Mouse (Mus musculus) adrenal gland, adult 18-20 months (tissue): ENCODE measurements around the gene Adamts2. TPM values are rescaled to one million over a fixed set of nuclear protein-coding genes. Genes with fewer than 3 reads are reported as not detected.
A peak's percentile ranks its signal among the peaks of the same experiment; 100 is the strongest.

ENCODE experiments used
- DNase-seq, 2 experiments: peaks; one replicate each; pipeline ENCODE4 v3.0.0; 2021 to 2022; ENCODE audit warnings: low spot score in 2 of 2
- total RNA-seq, 2 experiments: library from RNA; stranded (reverse); gene quantifications; 1 replicate in 1 of 2; 2 replicates in 1 of 2; pipeline ENCODE4 v1.2.3; 2021

Gene Adamts2
- total RNA-seq, 2 experiments from 2014 or later: 3.2 to 9.9 TPM

- DNase-seq: no peak
Observed at GRCm38 (mm10) chr11:50670881-50671280, 69.0 kb downstream of the Adamts2 start.

DNA sequence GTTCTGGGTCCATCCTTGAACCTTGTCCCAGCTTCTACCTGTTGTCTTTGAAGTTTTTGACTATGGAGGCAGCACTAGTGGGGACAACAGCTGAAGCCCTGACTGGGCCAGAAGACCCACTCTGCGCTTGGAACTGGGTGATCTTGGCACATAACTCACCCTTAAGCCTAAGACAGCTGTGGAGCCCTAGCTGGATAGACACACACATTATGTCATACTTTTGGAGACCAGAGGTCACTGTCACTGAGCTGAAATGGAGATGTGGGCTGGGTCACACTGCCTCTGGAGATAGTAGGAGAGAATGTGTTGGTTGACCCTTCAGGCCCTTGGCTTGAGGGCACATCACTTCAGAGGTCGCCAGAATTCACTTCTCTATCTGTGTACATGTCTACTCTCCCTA lies 69.5 kb downstream of the Adamts2 start:
- no peak for DNase-seq

GRCm38 (mm10) chr11:50671820-50672310 lies 70.0 kb downstream of the Adamts2 start:
- no peak for DNase-seq

DNA sequence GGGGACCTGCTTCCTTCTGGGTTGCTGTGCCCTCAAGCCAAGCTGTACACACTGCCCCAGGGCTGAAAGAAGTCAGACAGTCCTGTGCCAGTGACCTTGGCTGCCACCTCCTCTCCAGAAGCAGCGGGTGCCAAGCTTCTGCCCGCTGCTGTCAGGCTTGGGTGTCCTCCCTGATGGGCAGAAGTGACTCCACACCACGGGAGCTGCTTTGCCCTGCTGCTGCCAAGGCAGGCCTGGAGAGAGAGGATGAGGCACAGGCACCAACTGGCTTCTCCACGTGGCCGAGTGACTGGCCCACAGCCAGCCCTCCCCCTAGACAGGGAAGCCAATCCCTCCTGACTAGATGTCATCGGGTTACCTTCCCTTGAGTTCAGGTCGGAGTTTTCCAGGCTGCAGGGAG lies 71.0 kb downstream of the Adamts2 start:
- peak; percentile 31 to 35 for DNase-seq

DNA sequence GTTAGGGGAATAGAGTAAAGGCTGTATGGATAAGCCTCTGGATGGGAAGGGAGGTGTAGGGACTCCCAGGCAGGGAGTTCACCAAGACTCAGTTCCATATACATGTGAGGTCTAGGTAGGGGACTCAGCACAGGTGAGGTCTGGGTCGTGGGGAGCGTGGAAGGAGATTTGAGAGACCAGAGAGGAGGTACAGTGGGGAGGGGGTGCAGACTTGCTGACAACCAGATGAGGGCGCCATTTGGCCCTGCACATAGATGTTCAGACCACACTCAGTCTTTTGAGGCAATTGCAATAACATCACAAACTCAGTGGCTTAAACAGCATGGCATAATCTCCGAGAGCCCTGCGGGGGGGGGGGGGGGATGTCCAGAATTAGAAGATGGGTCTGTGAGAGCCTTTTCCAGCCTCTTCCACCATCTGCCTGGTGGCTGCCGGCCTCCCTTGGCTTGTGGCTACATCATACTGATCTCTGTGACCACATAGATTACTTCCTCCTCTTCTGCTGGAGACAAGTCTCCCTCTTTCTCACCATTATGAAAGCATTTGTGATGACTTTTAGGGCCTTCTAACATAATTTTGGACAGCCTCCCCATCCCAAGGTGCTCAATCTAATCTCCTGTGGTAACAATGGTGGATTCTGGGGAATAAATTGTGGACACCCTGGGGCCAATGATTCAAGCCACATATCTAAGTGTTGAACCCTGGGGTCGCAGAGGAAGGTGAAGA lies 71.8 kb downstream of the Adamts2 start:
- no peak for DNase-seq

DNA sequence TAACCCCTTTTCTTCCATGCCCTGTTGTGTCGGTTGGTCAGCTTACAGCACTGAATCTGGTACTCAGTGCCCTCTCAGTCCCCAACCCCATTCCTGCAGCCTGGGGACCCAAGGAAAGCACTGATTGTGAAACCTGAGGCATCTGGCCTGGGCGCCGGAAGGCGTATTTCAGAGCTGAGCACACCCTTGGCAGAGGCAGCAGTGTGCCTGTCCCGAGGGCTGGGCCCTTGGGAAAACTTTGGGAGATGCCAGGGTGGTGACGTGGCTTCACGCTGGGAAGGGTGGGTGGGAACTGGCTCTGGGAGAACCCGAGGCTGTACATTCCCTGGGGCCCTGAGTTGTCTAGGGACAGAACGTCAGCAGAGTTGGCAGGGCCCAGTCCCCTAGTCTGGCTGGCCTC lies 72.5 kb downstream of the Adamts2 start:
- DNase-seq: peak in 1 of 2 experiments; percentile 43

DNA sequence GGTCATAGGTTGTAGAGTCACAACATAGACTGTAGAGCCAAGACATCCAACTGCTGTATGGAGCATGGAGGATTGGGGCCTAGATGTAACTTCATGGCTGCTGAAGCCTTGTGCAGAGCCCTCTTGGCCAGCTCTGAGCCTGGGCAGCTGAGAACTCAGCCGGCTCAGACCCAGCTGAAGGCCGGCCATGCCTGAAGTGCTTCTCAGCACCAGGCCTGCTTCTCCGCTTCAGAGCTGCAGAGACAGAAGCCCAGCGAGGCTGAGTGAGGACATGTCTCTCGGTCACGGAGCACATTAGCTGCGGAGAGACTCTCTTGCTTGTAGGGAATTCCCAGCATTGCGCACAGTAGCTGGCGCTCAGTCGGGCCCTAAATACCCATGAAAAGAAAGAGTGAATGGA lies 76.8 kb downstream of the Adamts2 start:
- no peak for DNase-seq

DNA sequence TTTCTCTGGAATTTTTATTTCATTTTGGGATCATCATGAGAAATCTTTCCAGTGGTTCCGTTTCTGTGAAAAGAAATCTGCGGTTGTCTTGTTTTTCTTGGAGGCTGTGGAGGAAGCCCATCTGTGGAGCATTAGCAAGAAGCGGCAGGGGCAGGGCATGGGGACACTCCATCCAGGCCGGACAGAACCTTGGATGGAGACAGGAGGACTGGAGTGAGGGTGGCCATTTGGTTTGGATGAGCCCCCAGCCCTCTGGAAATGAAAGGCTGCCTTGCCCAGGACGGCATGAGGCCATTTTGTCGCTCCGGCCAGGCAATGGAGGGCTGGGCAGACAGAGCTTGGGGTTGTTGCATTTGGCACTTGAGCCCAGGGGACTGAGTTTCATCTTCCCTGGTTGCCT lies 80.1 kb downstream of the Adamts2 start:
- DNase-seq: no peak

DNA sequence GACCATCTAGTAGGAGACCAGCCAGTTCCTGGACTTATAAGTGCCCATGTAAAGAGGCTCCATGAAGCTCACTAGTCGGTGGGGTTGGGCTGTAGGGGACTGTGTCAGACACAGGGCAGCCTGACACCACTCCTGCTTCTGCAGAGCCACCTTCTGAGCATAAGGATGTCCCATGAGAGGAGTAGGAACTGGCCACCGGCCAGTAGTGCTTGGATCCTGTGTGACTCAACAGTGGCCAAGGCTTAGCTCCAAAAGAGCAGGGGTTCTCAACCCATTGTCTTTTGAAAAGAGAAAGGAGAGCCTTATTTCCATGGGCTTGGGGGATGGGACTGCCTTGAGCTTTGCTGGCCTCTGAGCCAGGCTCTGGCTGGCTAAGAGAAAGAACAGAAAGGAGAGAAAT lies 81.9 kb downstream of the Adamts2 start:
- DNase-seq: no peak

DNA sequence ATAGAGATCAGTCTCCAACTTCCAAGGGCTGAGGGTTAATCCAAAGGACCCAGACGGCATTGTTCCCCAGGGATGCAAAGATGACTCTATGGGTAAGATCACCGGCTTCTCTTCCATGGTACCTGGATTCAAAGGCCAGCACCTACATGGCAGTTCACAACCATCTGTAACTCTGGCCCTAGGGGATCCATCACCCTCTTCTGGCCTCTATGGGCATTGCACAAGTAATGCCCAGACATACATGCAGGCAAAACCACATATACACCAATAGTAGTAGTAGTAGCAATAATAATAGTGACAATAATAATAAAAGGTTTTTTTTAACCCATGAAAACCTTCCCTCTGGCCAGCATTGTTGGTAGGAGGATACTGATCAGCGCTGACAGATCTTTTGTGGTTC lies 86.7 kb downstream of the Adamts2 start:
- no peak for DNase-seq

GRCm38 (mm10) chr11:50689672-50690071 lies 87.8 kb downstream of the Adamts2 start:
- DNase-seq: no peak

- no peak for DNase-seq
Observed at GRCm38 (mm10) chr11:50699971-50700370, 98.1 kb downstream of the Adamts2 start.

GRCm38 (mm10) chr11:50700496-50700895 lies 98.6 kb downstream of the Adamts2 start:
- no peak for DNase-seq

DNA sequence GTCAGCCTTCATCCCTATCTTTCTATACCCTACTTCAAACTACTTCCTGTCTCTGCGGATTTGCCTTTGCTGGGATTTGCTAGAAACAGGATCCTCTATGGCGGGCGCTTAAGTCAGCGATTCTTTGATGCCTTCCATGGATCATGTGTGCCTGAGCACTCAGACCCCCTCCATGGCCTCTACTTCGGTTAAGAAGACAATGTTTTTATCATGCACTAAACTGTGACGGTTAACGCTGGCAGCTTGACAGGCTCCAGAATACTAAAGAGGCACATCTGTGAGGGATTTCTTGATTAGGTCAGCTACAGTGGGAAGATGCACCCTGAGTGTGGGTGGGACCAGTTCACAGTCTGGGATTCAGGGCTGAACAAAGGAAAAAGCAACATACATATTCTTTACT lies 101.5 kb downstream of the Adamts2 start:
- DNase-seq: no peak

DNA sequence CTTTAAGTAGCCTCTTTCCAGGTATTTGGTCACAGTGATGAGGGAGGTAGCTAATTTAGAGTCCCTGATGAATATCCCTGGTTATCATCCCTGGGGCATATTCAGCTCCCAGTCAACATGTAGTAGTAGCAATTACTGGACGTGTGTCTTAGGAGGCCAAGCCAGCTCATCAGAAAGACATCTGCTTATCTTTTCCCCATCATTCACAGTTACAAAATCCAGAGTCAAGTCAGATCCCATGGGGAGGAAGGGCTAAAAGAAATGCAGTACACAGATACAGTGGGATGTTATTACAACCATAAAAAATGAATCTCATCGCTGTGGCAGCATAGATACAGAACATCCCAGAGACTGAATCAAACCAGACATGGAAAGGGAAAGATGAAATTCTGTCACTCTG lies 102.6 kb downstream of the Adamts2 start:
- no peak for DNase-seq

DNA sequence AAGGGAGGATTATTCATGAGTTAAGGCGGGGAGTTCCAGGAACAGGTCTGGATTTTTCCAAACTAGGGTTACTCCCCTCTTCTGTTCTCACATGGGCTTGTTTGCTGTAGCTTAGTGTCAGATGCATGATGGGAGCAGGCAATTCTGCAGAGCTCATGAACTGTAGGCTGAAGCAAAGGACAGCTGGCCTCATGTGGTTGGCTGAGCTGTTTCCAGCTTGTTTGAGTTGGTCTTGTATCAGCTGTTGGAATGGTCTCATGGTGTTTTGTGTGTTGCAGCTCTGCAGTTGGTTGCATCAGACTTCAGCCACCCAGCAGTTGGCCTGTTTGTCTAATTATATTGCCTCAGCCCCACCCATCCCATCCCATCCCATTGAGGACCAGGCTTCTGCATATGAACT lies 105.4 kb downstream of the Adamts2 start:
- DNase-seq: no peak

GRCm38 (mm10) chr11:50713610-50714202 lies 111.8 kb downstream of the Adamts2 start:
- DNase-seq: no peak

DNA sequence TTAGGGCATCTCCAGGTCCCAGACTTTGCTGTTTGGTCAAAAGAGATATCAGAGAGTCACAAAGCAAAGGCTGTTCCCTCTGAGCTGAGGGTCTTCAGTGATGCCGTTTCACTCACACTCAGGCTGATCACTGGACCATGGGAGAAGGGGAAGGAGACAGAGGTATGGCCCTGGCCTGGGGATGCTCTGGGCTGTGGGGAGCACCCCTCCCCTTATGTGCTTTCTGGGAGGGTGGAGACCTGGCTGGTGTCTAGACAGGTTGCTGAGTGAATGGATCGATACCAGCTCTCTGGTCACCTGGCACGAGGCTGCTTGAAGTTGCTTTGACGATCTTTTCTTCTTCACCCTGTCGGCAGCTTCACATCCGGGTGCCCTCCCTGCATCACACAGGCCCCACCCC lies 113.2 kb downstream of the Adamts2 start:
- DNase-seq: no peak

DNA sequence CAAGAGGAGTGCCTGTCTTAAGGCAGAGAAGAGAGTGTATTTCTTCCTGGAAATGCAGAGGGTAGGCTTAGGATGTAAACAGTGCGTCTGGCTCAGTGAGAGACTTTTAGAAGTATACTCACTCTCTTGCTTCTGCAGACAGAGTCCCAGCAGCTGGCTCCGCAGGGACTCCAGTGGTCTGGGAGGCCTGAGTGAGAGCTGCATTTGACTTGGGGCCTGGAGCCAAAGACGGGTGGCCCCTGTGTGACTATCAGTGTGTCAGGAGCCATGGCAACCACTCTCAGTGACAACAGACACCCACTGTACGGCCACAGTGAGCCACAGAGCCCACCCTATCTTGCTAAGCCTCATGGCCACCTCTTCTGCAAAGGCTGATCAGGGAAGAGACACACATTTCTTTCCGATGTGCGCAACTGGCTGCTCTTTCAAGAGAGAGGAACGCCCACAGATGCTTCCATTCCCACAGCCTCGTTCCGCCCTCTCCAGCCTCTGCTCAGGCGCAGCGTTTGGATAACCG lies 115.6 kb downstream of the Adamts2 start:
- no peak for DNase-seq

- no peak for DNase-seq
Observed at GRCm38 (mm10) chr11:50718862-50719261, 117.0 kb downstream of the Adamts2 start.

GRCm38 (mm10) chr11:50720421-50720820 lies 118.5 kb downstream of the Adamts2 start:
- no peak for DNase-seq

DNA sequence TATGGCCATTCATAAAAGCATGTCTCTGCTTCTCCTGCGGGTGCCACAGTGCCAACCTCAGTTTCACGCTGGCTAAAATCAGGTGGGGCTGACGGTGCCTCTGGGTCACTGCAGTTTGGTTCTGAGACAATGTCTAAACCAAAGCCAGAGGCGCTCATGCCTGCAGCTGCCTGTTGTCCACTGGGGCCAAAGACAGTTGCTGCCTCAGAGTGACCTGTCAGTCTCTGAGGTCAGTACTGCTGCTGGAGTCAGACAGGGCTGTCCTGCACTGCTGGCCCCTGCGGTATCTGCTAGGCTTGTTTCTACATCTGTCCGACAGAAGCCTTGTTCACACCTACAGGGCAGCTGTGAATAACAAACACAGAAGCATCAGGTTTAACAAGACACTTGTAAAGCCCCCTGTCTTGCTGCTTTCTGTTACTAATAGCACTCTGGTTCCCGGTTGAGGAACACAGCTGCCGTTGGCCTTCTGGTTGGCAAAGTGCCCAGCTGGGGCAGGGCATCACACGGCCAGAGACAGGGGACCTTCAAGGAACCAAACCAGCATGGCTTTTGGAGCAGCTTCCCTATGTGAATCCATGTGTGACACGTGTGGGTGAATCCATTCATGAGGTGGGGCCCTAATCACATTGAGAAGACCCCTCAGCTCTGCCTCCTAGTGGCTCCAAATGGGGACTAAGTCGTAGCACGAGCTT lies 119.1 kb downstream of the Adamts2 start:
- peak in 1 of 2 experiments; percentile 12 for DNase-seq
